ENCODE assay signal across 14 mouse cellular contexts in genomic region chrX:38566521-38567205, GRCm38 (mm10).
"Had no signal": no experiment of that assay in that cellular context is flagged by ENCODE, and none has a peak within 500 bp of the region (broad histone marks: within the 10 kb centered on the region; RNA-seq: fewer than 3 reads in every experiment).

No protein-coding gene starts in this region.

- H3K36me3 ChIP-seq: limb, embryonic 13.5 days; midbrain, embryonic 12.5 days; neural tube, embryonic 13.5 days; stomach, embryonic 15.5 days had no signal

- H3K9ac ChIP-seq: limb, embryonic 13.5 days; liver, embryonic 14.5 days; midbrain, embryonic 12.5 days; neural tube, embryonic 13.5 days; stomach, embryonic 15.5 days had no signal

- DNase-seq: kidney, adult 8-10 months; kidney, postnatal 10 days; left cerebral cortex, postnatal 4 days; lung, adult 18-20 months; retina, postnatal 1 day; right cerebral cortex, postnatal 4 days; thymus, adult 2 months; thymus, postnatal 25 days had no signal

- H3K9me3 ChIP-seq: limb, embryonic 13.5 days; midbrain, embryonic 12.5 days; neural tube, embryonic 13.5 days; stomach, embryonic 15.5 days had no signal

- H3K4me1 ChIP-seq: limb, embryonic 13.5 days; stomach, embryonic 15.5 days had no signal

- H3K27me3 ChIP-seq: limb, embryonic 13.5 days; midbrain, embryonic 12.5 days; neural tube, embryonic 13.5 days; stomach, embryonic 15.5 days had no signal

- H3K4me3 ChIP-seq: limb, embryonic 13.5 days; midbrain, embryonic 12.5 days; neural tube, embryonic 13.5 days; stomach, embryonic 15.5 days had no signal

- H3K4me2 ChIP-seq: neural tube, embryonic 13.5 days had no signal

- H3K27ac ChIP-seq: liver, embryonic 14.5 days; midbrain, embryonic 12.5 days; neural tube, embryonic 13.5 days; stomach, embryonic 15.5 days had no signal

- ATAC-seq: midbrain, embryonic 16.5 days had no signal
